Mouse (Mus musculus) kidney, postnatal 0 days (tissue): Measurements from ENCODE around the gene Camkk1. TPM values are rescaled to one million over a fixed set of nuclear protein-coding genes. Genes with fewer than 3 reads are reported as not detected.
A peak's percentile ranks its signal among the peaks of the same experiment; 100 is the strongest.

Experiments used
- ATAC-seq: fragments of 200-750 bp; cut with Nextera tagmentation; replicated peaks from 2 replicates; pipeline ENCODE4 v1.8.0; 2017; ENCODE audit warnings: low read depth, moderate number of reproducible peaks, moderate TSS enrichment, moderate library complexity; ENCODE audit not compliant: low FRiP score
- DNase-seq: peaks from one replicate; pipeline ENCODE4 v3.0.0-alpha.2; 2016; ENCODE audit warnings: low spot score
- H3K27ac ChIP-seq: fragments of 300-500 bp; sonication (generic); 2 replicates; pipeline ENCODE4 v1.5.1; 2014; ENCODE audit warnings: mild to moderate bottlenecking
- H3K27me3 ChIP-seq: fragments of 300-500 bp; sonication (generic); 2 replicates; pipeline ENCODE4 v1.6.1; 2014; ENCODE audit warnings: low read length, mixed read lengths; ENCODE audit not compliant: insufficient read depth
- H3K36me3 ChIP-seq: fragments of 300-500 bp; sonication (generic); 2 replicates; pipeline ENCODE4 v1.6.1; 2014; ENCODE audit warnings: low read length, mixed read lengths; ENCODE audit not compliant: insufficient read depth
- H3K4me1 ChIP-seq: fragments of 300-500 bp; sonication (generic); replicated peaks from 2 replicates; pipeline ENCODE4 v1.6.1; 2014; ENCODE audit warnings: antibody characterized with exemption, low read length, mixed read lengths; ENCODE audit not compliant: insufficient read depth
- H3K4me2 ChIP-seq: fragments of 300-500 bp; sonication (generic); 2 replicates; pipeline ENCODE4 v1.6.1; 2014; ENCODE audit warnings: mild to moderate bottlenecking, low read length, moderate library complexity, mixed read lengths
- H3K4me3 ChIP-seq: fragments of 300-500 bp; sonication (generic); replicated peaks from 2 replicates; pipeline ENCODE4 v1.5.1; 2014; ENCODE audit warnings: low read depth, low read length
- H3K9ac ChIP-seq: fragments of 300-500 bp; sonication (generic); 2 replicates; pipeline ENCODE4 v1.6.1; 2014; ENCODE audit warnings: low read depth, low read length
- H3K9me3 ChIP-seq: fragments of 300-500 bp; sonication (generic); replicated peaks from 2 replicates; pipeline ENCODE4 v1.6.1; 2016; ENCODE audit warnings: low read length, inconsistent platforms, mixed read lengths
- CTCF ChIP-seq: IDR thresholded peaks from 2 replicates; pipeline ENCODE4 v1.5.1; 2016; ENCODE audit warnings: antibody characterized with exemption, low read depth, mild to moderate bottlenecking, moderate library complexity
- WGBS: fragments of 180-500 bp; shearing (Covaris S2); extraction: QIAGEN DNeasy Blood & Tissue Kit; methylation state at CpG from one replicate; pipeline ENCODE4 v1.1.7; 2014; 5-methylcytosine and 5-hydroxymethylcytosine counted together
- polyA plus RNA-seq: library from polyadenylated mRNA; unstranded; fragments of >200 nt; fragmentation: Nextera tagmentation; extraction: Ambion mirVana; gene quantifications from 2 replicates; pipeline ENCODE4 v1.2.1, GENCODE M21; 2015

Gene Camkk1
- polyA plus RNA-seq, 1 experiment from 2014 or later, result 4.3 TPM

DNA sequence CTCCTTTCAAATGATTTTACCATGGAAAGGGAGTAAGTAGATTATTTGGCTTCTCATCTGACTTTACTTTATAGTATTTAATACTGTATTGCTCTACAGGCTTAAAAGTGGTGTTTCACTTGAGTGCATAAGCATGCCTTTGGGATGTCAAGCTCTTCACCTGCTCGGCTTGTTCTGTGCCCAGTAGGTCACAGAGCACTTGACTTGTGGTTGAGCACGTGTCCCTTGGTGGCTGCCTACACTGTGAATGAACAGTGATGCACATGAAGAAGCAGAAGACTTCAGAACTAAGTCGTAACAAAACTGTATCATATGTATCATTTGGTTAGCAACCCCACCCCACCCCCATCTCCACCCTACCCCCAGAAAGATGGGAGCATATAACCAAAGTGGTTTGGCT, 61.5 kb downstream of the Camkk1 start:
- Histone ChIP-seq H3K9ac (no peak overlapping the region), H3K9me3 (no peaks in the 10 kb centered on the region), H3K27me3 (no peaks in the 10 kb centered on the region), H3K27ac (no peak overlapping the region), H3K36me3 (peaks cover 46% of the 10 kb centered on the region), H3K4me1 (no peaks in the 10 kb centered on the region; the same call in 1 of the 2 replicates), H3K4me3 (no peak overlapping the region), H3K4me2 (no peak overlapping the region)
- TF ChIP-seq CTCF, result no peak
- whole genome bisulfite sequencing, result 77% methylated on average over 3 of the region's 3 CpGs
- DNase-seq, result no peak
- ATAC-seq, result no peak

DNA sequence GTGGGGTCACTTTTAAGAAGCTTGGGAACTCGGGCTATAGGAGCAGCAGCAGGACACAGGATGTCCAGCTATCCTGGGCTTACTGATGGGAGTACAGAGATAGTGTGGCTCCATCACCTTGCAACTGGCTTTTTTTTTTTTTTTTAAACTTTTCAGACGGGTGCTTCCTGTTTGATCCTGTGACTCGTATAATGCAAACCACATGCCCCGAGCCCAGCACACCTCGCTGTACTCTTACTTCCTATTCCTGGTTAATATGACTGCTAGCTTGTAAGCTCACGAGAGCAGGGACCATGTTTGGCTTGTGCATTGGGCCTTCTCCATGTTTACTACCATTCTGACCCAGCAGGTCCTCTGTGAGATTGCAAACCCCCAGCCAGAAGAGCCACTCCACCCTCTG, 65.5 kb downstream of the Camkk1 start:
- whole genome bisulfite sequencing, result 57% methylated on average over 6 of the region's 6 CpGs
- Histone ChIP-seq H3K4me1 (no peaks in the 10 kb centered on the region; the same call in 1 of the 2 replicates), H3K9ac (no peak overlapping the region), H3K27me3 (no peaks in the 10 kb centered on the region), H3K4me2 (no peak overlapping the region), H3K9me3 (no peaks in the 10 kb centered on the region), H3K4me3 (no peak overlapping the region), H3K27ac (peak overlapping the region; percentile 62; the same call in 1 of the 2 replicates), H3K36me3 (peaks cover 17% of the 10 kb centered on the region)
- no peak for ATAC-seq
- DNase-seq, result no peak
- no peak for TF ChIP-seq CTCF

DNA sequence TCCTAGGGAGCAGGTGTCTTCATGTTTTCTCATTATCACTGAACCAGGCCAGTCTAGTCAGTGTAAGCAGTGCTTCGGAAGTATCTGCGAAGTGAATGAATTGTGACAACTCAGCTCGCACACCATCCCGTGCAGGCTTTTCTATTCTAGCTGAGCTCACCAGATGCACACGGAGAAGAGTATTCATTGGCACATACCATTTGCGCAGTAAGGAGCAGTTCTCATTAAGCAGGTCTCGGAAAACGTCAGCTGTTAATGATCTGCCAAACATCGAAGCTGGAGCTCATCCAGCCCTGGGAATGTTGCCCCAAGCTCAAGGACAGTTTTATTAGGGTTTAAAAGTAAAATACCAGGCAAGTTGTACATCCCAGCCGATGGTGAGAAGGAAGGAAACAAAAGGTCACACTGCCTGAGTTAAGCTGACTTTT, 66.0 kb downstream of the Camkk1 start:
- peaks cover 13% of the 10 kb centered on the region; the same call in 1 of the 2 replicates for H3K36me3 ChIP-seq
- H3K27me3 ChIP-seq, result no peaks in the 10 kb centered on the region
- peak overlapping the region; percentile 62; the same call in 1 of the 2 replicates for H3K27ac ChIP-seq
- no peak overlapping the region for H3K4me2 ChIP-seq
- WGBS, result 41% methylated on average over 10 of the region's 10 CpGs
- DNase-seq (peak; percentile 64), ATAC-seq (peak; percentile 71)
- H3K4me3 ChIP-seq, result no peak overlapping the region
- H3K4me1 ChIP-seq, result no peaks in the 10 kb centered on the region; the same call in 1 of the 2 replicates
- no peak for TF ChIP-seq CTCF
- no peaks in the 10 kb centered on the region for H3K9me3 ChIP-seq
- no peak overlapping the region for H3K9ac ChIP-seq

DNA sequence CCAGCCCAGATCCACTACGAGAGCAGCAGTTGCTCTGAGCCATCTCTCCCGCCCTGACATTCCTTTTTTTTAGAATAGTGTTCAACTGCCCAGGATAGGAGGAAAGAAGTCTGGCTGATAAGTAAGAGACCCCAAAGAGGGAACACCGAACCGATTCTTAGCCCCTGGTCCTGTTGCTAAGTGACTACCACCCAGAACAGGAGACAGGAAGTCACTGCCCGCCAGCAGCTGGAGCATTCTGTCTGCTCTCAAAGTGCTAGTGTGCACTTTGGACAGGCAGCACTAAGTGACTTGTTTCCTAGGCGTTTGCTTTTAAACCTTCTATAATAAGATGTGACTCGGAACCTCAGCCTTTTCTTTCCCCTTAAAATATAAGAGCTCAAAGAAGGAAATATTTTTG, 66.6 kb downstream of the Camkk1 start:
- H3K36me3 ChIP-seq, result peaks cover 13% of the 10 kb centered on the region; the same call in 1 of the 2 replicates
- ATAC-seq, result no peak
- no peak overlapping the region for H3K4me3 ChIP-seq
- no peaks in the 10 kb centered on the region for H3K27me3 ChIP-seq
- no peaks in the 10 kb centered on the region; the same call in 1 of the 2 replicates for H3K4me1 ChIP-seq
- H3K27ac ChIP-seq, result peak overlapping the region; percentile 25; the same call in 1 of the 2 replicates
- H3K4me2 ChIP-seq, result no peak overlapping the region
- 0 out of 2 replicates have a peak overlapping the region, but pooled peaks have one; percentile 18 for H3K9ac ChIP-seq
- no peak for TF ChIP-seq CTCF
- peak; percentile 27 for DNase-seq
- 54% methylated on average over 7 of the region's 7 CpGs for WGBS
- H3K9me3 ChIP-seq, result no peaks in the 10 kb centered on the region

DNA sequence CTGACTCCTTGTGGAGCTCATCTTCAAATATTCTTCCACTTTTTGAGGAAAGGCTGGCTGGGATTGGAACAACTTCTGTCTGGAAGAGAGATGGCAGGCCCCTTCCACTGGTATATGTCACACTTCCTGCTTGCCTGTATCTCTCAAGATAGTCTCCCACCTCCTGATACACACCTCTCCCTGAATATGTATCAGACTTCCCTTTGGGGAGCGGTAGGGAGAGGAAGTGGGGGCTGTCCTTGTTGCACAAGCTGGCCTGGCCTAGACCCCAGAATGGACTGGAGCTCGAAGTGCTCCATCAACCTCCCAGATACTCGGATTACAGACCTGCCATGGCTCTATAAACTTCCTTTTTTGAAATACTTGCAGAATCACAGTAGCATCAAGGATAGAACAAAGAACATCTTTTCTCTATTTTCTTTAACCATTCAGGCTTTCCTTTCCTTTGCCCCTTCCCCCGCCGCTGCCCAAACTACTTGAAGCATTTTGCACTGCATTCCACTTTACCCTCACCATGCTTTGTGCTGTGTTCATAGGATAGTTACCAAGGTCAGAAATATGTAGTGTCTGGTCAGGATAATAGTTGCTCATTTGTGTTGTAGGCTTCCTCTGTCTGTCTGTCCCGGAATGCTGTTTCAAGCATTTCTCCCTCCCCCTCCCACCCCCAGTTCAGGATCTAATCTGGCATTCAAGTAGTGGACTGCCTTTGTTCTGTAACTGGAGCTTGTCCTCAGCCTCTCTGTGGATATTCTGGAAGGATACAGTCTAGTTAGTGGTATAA, 69.1 kb downstream of the Camkk1 start:
- no peaks in the 10 kb centered on the region for H3K36me3 ChIP-seq
- H3K27me3 ChIP-seq, result no peaks in the 10 kb centered on the region
- no peaks in the 10 kb centered on the region; the same call in 1 of the 2 replicates for H3K4me1 ChIP-seq
- H3K4me3 ChIP-seq, result no peak overlapping the region
- WGBS, result 56% methylated on average over 6 of the region's 6 CpGs
- no peak overlapping the region for H3K4me2 ChIP-seq
- DNase-seq (no peak), ATAC-seq (no peak)
- H3K27ac ChIP-seq, result no peak overlapping the region
- H3K9me3 ChIP-seq, result no peaks in the 10 kb centered on the region
- TF ChIP-seq CTCF, result no peak
- H3K9ac ChIP-seq, result no peak overlapping the region

DNA sequence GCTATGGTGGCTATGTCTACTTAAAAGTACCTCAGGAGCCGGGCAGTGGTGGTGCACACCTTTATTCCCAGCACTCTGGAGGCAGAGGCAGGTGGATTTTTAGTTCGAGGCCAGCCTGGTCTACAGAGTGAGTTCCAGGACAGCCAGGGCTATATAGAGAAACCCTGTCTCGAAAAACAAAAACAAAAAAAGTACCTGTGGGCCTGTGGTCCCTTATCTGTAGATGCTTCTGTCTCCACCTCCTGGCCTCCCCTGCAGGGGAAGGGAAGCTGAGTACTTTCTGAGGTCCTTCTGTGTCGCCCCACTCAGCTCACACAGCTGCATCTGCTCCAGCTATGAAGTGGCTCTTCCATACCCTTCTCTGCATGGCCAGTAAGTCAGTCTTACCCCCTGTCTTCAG, 71.5 kb downstream of the Camkk1 start, which contains the start of gene Itgae:
TSS of gene Itgae (plus strand) at position 301 of the 400 bp plus-strand sequence.
- H3K27ac ChIP-seq, result no peak within 1 kb of the TSS
- no peaks in the 10 kb centered on the region for H3K36me3 ChIP-seq
- 81% methylated on average over 4 of the region's 4 CpGs for WGBS

More for the DNA sequence above, 71.5 kb downstream of the Camkk1 start, which contains the start of gene Itgae:
- no peak within 1 kb of the TSS for H3K4me2 ChIP-seq
- DNase-seq (no peak), ATAC-seq (no peak)
- H3K4me1 ChIP-seq, result no peaks in the 10 kb centered on the region; the same call in 1 of the 2 replicates
- no peak for TF ChIP-seq CTCF
- H3K9me3 ChIP-seq, result no peaks in the 10 kb centered on the region
- H3K27me3 ChIP-seq, result no peaks in the 10 kb centered on the region
- no peak within 1 kb of the TSS for H3K4me3 ChIP-seq
- H3K9ac ChIP-seq, result no peak within 1 kb of the TSS
